Mouse (Mus musculus) right cerebral cortex, adult 18-20 months (tissue): ENCODE data around the gene Zfp697.
"Not testable (repeated sequence)": the region's sequence is repeated elsewhere in the genome, so short reads cannot be mapped to it uniquely, and the experiment has no call there.

Experiments used
- DNase-seq: peaks from one replicate; pipeline ENCODE4 v3.0.0; 2022; ENCODE audit warnings: mixed read lengths

The Zfp697 gene

GRCm38 (mm10) chr3:98374062-98374719 is 8.1 kb upstream of the Zfp697 start:
- DNase-seq = no peak

- no peak for DNase-seq
These were observed 7.3 kb upstream of the Zfp697 start for GRCm38 (mm10) chr3:98374980-98375379.

- no peak for DNase-seq
These were observed 4.0 kb upstream of the Zfp697 start for GRCm38 (mm10) chr3:98378267-98378666.

- DNase-seq = no peak
These were observed 3.0 kb upstream of the Zfp697 start for GRCm38 (mm10) chr3:98379236-98379635.

GRCm38 (mm10) chr3:98381677-98382245 is 500 bp upstream of the Zfp697 start:
- no peak for DNase-seq

- no peak for DNase-seq
These were observed 946 bp downstream of the Zfp697 start for GRCm38 (mm10) chr3:98383024-98383790.

GRCm38 (mm10) chr3:98387086-98387485 is 4.8 kb downstream of the Zfp697 start:
- DNase-seq = no peak

- no peak for DNase-seq
These were observed 5.5 kb downstream of the Zfp697 start for GRCm38 (mm10) chr3:98387756-98388155.

- DNase-seq = no peak
These were observed 7.0 kb downstream of the Zfp697 start for GRCm38 (mm10) chr3:98389305-98389704.

GRCm38 (mm10) chr3:98404268-98404895 is 22.1 kb downstream of the Zfp697 start:
- not testable (repeated sequence) for DNase-seq

- DNase-seq = not testable (repeated sequence)
These were observed 23.6 kb downstream of the Zfp697 start for GRCm38 (mm10) chr3:98405877-98406276.

GRCm38 (mm10) chr3:98406569-98407144 is 24.4 kb downstream of the Zfp697 start:
- DNase-seq = not testable (repeated sequence)

GRCm38 (mm10) chr3:98407261-98407780 is 25.1 kb downstream of the Zfp697 start:
- DNase-seq = not testable (repeated sequence)

- DNase-seq = not testable (repeated sequence)
These were observed 28.6 kb downstream of the Zfp697 start for GRCm38 (mm10) chr3:98410619-98411580.

GRCm38 (mm10) chr3:98413733-98414132 is 31.5 kb downstream of the Zfp697 start:
- no peak for DNase-seq

GRCm38 (mm10) chr3:98414296-98414695 is 32.0 kb downstream of the Zfp697 start:
- no peak for DNase-seq

- DNase-seq = no peak
These were observed 34.4 kb downstream of the Zfp697 start for GRCm38 (mm10) chr3:98416426-98417250.

- peak; percentile 86 for DNase-seq
These were observed 35.1 kb downstream of the Zfp697 start for GRCm38 (mm10) chr3:98417328-98417727.

GRCm38 (mm10) chr3:98418991-98419785 is 36.9 kb downstream of the Zfp697 start:
- peak; percentile 51 for DNase-seq

- DNase-seq = no peak
These were observed 37.5 kb downstream of the Zfp697 start for GRCm38 (mm10) chr3:98419786-98420070.
